10 mouse cellular contexts compared by ENCODE assay signal in the genomic region with DNA sequence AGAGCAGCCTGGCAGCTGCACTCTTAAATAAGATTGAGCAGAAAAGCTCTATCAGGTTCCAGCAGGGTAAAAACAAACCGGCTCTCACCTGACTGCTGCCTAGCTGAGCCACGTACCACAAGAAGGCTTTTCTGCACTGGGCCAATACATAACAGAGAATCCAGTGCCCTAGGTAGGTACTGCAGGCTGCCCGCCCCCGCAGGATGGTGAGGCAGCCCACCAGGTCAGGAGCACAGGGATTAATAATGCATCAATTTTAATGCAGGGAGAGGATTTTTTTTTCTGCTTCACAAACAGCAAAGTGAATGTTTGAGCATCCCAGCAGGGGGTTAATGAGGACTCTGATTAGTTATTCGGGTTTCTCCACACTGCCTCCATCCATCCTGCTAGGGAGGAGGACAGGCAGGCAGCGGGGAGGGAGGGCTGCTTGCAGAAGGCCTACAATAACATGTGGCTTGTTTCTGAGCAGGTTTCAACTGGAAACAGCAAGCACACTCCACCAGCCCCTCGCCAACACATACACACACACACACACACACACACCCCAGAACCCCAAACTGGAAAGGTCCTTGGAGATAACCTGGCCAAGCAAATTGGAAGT.
DNase-seq lines count a peak whose midpoint lies in the region; ATAC-seq and TF ChIP-seq lines count a peak whose summit lies in the region.
"Had no signal": no experiment of that assay in that cellular context is flagged by ENCODE, and none has a peak within 500 bp of the region (broad histone marks: within the 10 kb centered on the region; RNA-seq: fewer than 3 reads in every experiment).

No protein-coding gene starts in this region.

- no peak for DNase-seq in kidney, postnatal 0 days (ENCODE audit: low spot score)
- DNase-seq in kidney, adult 8-10 months: no peak
- DNase-seq in brain, embryonic 14.5 days (ENCODE audit: low read depth): peak; percentile 94
- DNase-seq in hindbrain, embryonic 11.5 days (ENCODE audit: low spot score): peak; percentile 40
- peak; percentile 85 for DNase-seq in midbrain, postnatal 0 days (ENCODE audit: low spot score)
- DNase-seq in heart, postnatal 14 days: no peak
- DNase-seq in gastrocnemius, adult 18-20 months (ENCODE audit: low spot score): no peak
- DNase-seq: lung, embryonic 14.5 days had no signal

- H3K9ac ChIP-seq in kidney, postnatal 0 days (ENCODE audit: low read depth, low read length): no peak overlapping the region
- no peak overlapping the region for H3K9ac ChIP-seq in hindbrain, embryonic 11.5 days (ENCODE audit: low read depth, low read length)
- peak overlapping the region; percentile 24; the same call in 1 of the 2 replicates for H3K9ac ChIP-seq in midbrain, postnatal 0 days (replicated peaks; ENCODE audit: low read length, poor library complexity, severe bottlenecking)
- H3K9ac ChIP-seq: lung, embryonic 14.5 days; stomach, embryonic 15.5 days had no signal

- no peak for TF ChIP-seq POLR2A in brain, embryonic 14.5 days (IDR thresholded peaks at IDR 0.05; ENCODE audit: borderline replicate concordance, extremely low read depth, insufficient read depth, insufficient read length, poor library complexity, severe bottlenecking)

- TF ChIP-seq CTCF in kidney, postnatal 0 days (IDR thresholded peaks at IDR 0.05; ENCODE audit: low read depth): no peak
- no peak for TF ChIP-seq CTCF in brain, embryonic 14.5 days (IDR thresholded peaks at IDR 0.05; ENCODE audit: borderline replicate concordance, extremely low read depth, insufficient read depth, insufficient read length)
- no peak for TF ChIP-seq CTCF in midbrain, postnatal 0 days (IDR thresholded peaks at IDR 0.05)

- intact Hi-C loops in heart, postnatal 14 days (cut with DNase I): no loop called here

- H3K4me1 ChIP-seq in kidney, postnatal 0 days (replicated peaks; ENCODE audit: insufficient read depth, low read length): no peaks in the 10 kb centered on the region
- H3K4me1 ChIP-seq in hindbrain, embryonic 11.5 days (replicated peaks; ENCODE audit: control insufficient read depth, insufficient read depth, low read length): peaks cover 4% of the 10 kb centered on the region; the same call in 1 of the 2 replicates
- peaks cover 9% of the 10 kb centered on the region for H3K4me1 ChIP-seq in midbrain, postnatal 0 days (ENCODE audit: insufficient read depth, low read length)
- H3K4me1 ChIP-seq: stomach, embryonic 15.5 days had no signal

- no peaks in the 10 kb centered on the region for H3K27me3 ChIP-seq in kidney, postnatal 0 days (ENCODE audit: insufficient read depth, low read length)
- no peaks in the 10 kb centered on the region for H3K27me3 ChIP-seq in hindbrain, embryonic 11.5 days (ENCODE audit: control insufficient read depth, insufficient read depth, low read length)
- no peaks in the 10 kb centered on the region for H3K27me3 ChIP-seq in midbrain, postnatal 0 days (ENCODE audit: insufficient read depth, low read length)
- H3K27me3 ChIP-seq: stomach, embryonic 15.5 days had no signal

- H3K9me3 ChIP-seq in kidney, postnatal 0 days (replicated peaks; ENCODE audit: low read length): no peaks in the 10 kb centered on the region
- H3K9me3 ChIP-seq in hindbrain, embryonic 11.5 days (ENCODE audit: control insufficient read depth, low read length): no peaks in the 10 kb centered on the region
- no peaks in the 10 kb centered on the region for H3K9me3 ChIP-seq in midbrain, postnatal 0 days (ENCODE audit: low read length)
- H3K9me3 ChIP-seq: stomach, embryonic 15.5 days had no signal

- H3K27ac ChIP-seq in kidney, postnatal 0 days: no peak overlapping the region
- no peak overlapping the region for H3K27ac ChIP-seq in hindbrain, embryonic 11.5 days (ENCODE audit: low read depth, low read length)
- H3K27ac ChIP-seq in midbrain, postnatal 0 days (ENCODE audit: low read depth, low read length): peak overlapping the region; percentile 72
- H3K27ac ChIP-seq: stomach, embryonic 15.5 days had no signal

- peak; percentile 75; the same call in 1 of the 2 replicates for ATAC-seq in kidney, postnatal 0 days (replicated peaks; ENCODE audit: low FRiP score, low read depth)
- ATAC-seq in hindbrain, embryonic 11.5 days (ENCODE audit: low FRiP score): peak; percentile 62
- ATAC-seq in midbrain, postnatal 0 days (ENCODE audit: low FRiP score): peak; percentile 79
- no peak for ATAC-seq in erythroid progenitor cell, adult 5-6 weeks (replicated peaks; ENCODE audit: low FRiP score, poor library complexity, severe bottlenecking)

- no peaks in the 10 kb centered on the region for H3K36me3 ChIP-seq in kidney, postnatal 0 days (ENCODE audit: insufficient read depth, low read length)
- no peaks in the 10 kb centered on the region for H3K36me3 ChIP-seq in hindbrain, embryonic 11.5 days (ENCODE audit: control insufficient read depth, insufficient read depth, low read length)
- no peaks in the 10 kb centered on the region for H3K36me3 ChIP-seq in midbrain, postnatal 0 days (ENCODE audit: insufficient read depth, low read length)
- H3K36me3 ChIP-seq: stomach, embryonic 15.5 days had no signal

- no peak overlapping the region for H3K4me2 ChIP-seq in kidney, postnatal 0 days (ENCODE audit: low read length)
- H3K4me2 ChIP-seq in hindbrain, embryonic 11.5 days (replicated peaks; ENCODE audit: low read depth, low read length): no peak overlapping the region
- no peak overlapping the region for H3K4me2 ChIP-seq in midbrain, postnatal 0 days (ENCODE audit: low read depth, low read length, poor library complexity, severe bottlenecking)
- H3K4me2 ChIP-seq: lung, embryonic 14.5 days; stomach, embryonic 15.5 days had no signal

- WGBS in kidney, postnatal 0 days: 40% methylated on average over 7 of the region's 7 CpGs
- WGBS in hindbrain, embryonic 11.5 days: 37% methylated on average over 7 of the region's 7 CpGs
- 29% methylated on average over 7 of the region's 7 CpGs for WGBS in midbrain, postnatal 0 days

- H3K4me3 ChIP-seq in kidney, postnatal 0 days (replicated peaks; ENCODE audit: low read depth, low read length): no peak overlapping the region
- no peak overlapping the region for H3K4me3 ChIP-seq in hindbrain, embryonic 11.5 days (ENCODE audit: low read depth, low read length)
- no peak overlapping the region for H3K4me3 ChIP-seq in midbrain, postnatal 0 days (ENCODE audit: low read depth, low read length)
- H3K4me3 ChIP-seq: stomach, embryonic 15.5 days had no signal

Comparison
In these comparisons a context has a peak if more than half of its experiments do, and no peak if none do; other contexts are left out.
1. DNase-seq: peak in brain, embryonic 14.5 days (single experiment), hindbrain, embryonic 11.5 days (single experiment) and midbrain, postnatal 0 days (single experiment); none in kidney, postnatal 0 days (single experiment), kidney, adult 8-10 months (0 of 2), heart, postnatal 14 days (0 of 2) and gastrocnemius, adult 18-20 months (single experiment).